Mouse (Mus musculus) retina, adult 2 months (tissue): ENCODE measurements at regions not wholly inside any gene's neighbourhood (a gene's known extent, or its start where the extent isn't known, plus 50 kb on each side); places are given as distances from the start of the nearest gene placed in this dataset.

ENCODE experiments used
- DNase-seq: peaks from one replicate; pipeline ENCODE4 v3.0.0-alpha.2; 2012; ENCODE audit warnings: low read depth, low spot score

DNA sequence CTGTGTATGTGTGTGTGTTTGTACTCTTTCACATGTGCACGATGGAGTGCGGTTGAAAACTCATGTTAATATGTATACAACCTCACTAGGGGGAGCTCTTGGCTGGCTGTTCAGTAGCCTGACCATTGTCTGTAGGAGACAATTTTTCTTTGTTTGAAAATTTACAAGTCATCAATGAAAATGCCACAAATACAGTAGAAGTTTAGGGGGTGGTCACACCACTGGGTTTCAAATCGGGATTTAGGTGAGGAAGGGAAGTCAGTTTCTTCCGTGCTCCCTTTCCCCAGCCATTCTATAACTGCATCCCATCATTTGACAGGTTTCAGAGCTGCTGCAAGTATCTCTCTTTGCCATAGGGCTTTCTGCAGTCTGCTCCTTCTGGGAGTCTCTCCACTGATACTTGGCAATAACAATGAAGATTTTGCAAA, 366.9 kb upstream of the Fam92a start:
- DNase-seq = peak; percentile 43

GRCm38 (mm10) chr4:12538043-12538442, 366.2 kb upstream of the Fam92a start:
- no peak for DNase-seq

GRCm38 (mm10) chr4:12534151-12534550, 362.3 kb upstream of the Fam92a start:
- DNase-seq = no peak

- DNase-seq = no peak
These were observed 361.1 kb upstream of the Fam92a start for GRCm38 (mm10) chr4:12532961-12533360.

DNA sequence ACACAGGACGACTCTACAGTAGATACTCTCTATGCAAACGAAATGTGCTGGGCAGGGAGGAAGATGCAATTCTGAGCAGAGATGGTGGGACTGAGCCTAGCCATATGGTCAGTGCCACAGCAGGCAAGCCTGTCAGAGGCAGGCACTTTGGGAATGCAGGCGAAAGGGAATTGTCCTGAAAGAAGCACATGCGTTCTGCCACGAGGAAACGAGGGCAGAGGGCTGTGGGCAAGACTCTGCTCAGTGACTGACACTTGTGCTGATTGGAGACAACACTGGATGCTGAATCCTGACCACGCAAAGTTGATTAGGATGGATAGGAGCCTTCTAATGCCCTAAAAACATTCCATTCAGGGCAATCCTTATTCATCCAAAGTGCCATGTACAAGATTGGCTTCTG, 350.5 kb upstream of the Fam92a start:
- no peak for DNase-seq

- DNase-seq = no peak
These were observed 349.4 kb upstream of the Fam92a start for GRCm38 (mm10) chr4:12521246-12521645.

- DNase-seq = no peak
These were observed 344.7 kb upstream of the Fam92a start for GRCm38 (mm10) chr4:12516497-12516896.

GRCm38 (mm10) chr4:12511656-12512385, 340.0 kb upstream of the Fam92a start:
- DNase-seq = peak; percentile 20

GRCm38 (mm10) chr4:12506851-12507551, 335.2 kb upstream of the Fam92a start:
- DNase-seq = no peak

DNA sequence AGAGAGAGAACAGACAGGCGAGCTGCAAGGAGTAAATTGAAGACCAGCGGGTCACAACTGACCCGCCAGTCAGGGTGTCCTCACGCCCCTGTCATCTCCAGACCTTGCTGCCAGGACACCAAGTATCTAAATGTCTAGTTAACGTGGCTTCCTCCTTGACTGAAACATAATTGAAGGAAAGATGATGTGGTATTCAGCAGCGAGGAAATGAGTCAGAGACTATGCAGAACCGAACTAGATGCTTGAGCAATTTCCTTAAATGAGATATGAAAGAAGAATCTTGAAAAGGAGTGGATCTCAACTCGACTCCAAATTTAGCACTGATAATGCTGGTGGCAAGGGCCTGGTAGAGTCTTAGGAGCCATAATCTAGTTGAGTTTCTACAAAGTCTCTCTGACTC, 329.3 kb upstream of the Fam92a start:
- DNase-seq = no peak

DNA sequence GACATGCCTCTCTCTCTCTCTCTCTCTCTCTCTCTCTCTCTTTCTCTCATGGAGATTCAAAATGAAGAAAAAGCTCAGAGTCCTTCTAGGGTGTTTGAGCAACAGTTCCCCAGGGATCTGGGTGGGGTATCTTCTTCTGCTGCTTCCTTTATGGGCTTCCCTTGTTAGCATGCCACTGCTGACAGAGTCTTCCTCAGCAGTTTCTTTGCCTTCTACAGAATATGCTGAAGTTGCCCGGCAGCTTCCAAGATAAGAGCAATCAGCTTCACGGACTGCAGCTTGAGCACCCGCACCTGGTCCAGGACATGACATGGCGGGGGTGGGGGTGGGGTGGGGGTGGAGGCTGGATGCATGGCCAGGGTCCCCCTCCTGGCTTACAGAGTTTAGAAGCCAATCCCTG, 326.6 kb upstream of the Fam92a start:
- DNase-seq = no peak

DNA sequence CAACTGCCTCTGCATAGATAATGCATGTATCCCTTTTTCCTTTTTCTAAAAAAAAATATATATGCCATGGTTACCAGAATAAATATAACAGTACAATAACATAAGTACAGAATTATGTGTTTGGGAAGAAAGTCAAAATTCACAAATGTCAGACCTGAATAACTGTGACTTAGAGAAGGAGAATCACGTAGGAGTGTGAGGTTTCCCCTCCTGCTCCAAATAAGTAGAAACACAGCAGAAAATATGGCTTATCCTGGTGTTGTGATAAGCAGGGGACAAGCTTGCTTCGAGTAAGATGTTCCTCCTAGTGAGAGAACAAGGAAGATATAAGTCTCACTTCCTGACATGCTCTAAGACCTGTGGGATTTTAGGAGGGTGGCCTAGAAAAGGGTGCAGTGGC, 320.7 kb upstream of the Fam92a start:
- no peak for DNase-seq

GRCm38 (mm10) chr4:12491306-12491705, 319.5 kb upstream of the Fam92a start:
- DNase-seq = no peak

- no peak for DNase-seq
These were observed 318.3 kb upstream of the Fam92a start for GRCm38 (mm10) chr4:12490066-12490465.

DNA sequence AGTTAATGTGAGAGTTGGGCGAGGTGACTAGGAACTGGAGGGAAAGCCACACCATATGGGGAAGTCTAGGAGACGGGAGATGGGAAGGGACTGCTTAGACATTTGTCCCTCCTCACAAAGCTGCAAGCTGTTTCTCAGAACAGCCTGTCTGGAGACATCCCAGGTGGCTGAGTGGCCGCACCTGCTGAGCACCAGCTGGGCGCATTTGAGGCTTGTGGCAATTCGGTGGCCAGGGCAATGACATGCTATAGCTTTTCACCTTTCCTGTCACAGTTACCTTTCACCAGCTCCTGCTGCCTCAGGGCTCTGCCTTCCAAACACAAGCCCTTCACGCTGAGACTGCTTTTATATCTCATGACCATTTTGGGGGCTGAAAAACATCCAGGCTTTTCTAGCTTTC, 317.5 kb upstream of the Fam92a start:
- DNase-seq = no peak

- no peak for DNase-seq
These were observed 309.7 kb upstream of the Fam92a start for GRCm38 (mm10) chr4:12481481-12481880.

DNA sequence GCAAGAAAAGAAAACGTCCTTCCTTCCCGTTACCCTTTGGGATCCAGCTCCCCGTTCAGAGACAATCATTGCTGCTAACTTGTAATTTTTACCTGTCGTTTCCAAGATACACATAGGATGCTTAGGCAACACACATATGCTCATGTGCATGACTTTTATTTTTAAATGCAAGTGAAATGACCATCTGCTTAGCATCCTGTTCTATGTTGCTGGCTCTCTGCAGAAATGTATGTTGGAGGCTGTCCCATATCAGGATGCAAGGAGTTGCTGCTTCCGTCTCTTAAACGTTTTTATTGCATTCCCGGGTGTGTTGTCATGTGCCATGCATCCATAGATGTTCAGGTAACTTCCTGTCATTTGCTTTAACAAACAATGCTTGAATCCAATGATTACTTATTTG, 304.9 kb upstream of the Fam92a start:
- no peak for DNase-seq

GRCm38 (mm10) chr4:12474981-12475568, 303.3 kb upstream of the Fam92a start:
- DNase-seq = no peak

DNA sequence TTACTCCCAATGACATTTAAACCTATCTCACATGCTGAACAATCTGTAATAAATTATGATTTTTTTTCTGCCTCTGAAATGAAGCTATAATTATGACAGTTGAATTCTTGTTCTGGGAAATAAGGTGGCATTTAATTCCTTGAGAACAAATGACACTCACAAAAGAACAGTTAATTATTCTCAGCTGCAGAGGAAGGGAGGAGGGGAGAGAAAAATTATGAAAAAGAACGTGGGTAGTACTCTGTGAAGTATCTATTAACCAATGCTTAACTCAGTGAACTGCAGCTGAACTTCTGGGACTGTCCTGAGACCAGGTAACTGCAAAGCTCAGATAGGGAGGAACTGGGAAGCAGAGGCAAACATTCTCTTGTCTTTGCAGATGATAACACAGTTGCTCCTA, 302.6 kb upstream of the Fam92a start:
- DNase-seq = no peak

DNA sequence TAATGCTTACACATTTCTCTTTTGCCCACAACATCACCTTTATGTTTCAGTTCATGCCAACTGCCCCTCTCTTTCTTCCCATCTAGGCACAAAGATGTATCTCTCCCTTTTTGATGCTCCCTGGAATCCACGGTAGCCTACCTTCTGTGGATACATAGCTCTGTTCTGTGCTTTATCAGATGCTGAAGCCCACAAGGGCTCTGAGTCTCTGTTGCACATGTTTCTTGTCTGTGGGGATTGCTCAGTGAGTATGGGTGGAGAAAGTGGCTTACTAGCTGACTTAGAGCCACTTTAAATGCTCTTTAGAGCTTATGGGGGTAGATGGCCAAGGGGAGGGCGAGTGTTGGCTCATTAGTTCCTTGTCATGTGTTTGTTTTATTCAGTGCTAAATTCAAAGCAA, 289.9 kb upstream of the Fam92a start:
- DNase-seq = no peak

- DNase-seq = no peak
These were observed 289.4 kb upstream of the Fam92a start for GRCm38 (mm10) chr4:12461251-12461650.

GRCm38 (mm10) chr4:12457978-12458597, 286.3 kb upstream of the Fam92a start:
- DNase-seq = no peak
